Mouse (Mus musculus) kidney, postnatal 14 days (tissue): ENCODE measurements around the gene Vmn2r78.
"Not testable (repeated sequence)": the region's sequence is repeated elsewhere in the genome, so short reads cannot be mapped to it uniquely, and the experiment has no call there.

Experiments
- DNase-seq: peaks from one replicate; pipeline ENCODE4 v3.0.0; 2022; ENCODE audit warnings: mixed read lengths

Vmn2r78 gene

DNA sequence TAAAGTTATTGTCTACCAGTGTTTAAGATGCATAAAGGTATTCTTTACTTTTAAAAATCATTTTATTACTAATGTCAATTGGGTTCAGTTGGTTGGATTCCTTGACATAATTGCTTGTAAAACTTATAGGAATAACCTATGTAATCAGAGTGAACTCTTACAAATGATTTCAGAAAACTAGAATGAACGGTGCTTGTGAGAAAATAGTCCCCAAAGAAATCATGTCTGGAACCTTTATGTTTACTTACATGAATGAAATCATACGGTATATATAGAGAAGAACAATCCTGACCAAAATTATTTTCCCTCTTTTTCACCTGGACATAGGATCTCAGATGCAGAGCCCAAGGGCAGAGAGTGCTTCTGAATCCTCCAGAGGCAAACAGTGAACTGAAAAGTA is at the start of gene Vmn2r78:
Vmn2r78 (plus strand) TSS at position 301 of the 400 bp plus-strand sequence.
- not testable (repeated sequence) for DNase-seq

DNA sequence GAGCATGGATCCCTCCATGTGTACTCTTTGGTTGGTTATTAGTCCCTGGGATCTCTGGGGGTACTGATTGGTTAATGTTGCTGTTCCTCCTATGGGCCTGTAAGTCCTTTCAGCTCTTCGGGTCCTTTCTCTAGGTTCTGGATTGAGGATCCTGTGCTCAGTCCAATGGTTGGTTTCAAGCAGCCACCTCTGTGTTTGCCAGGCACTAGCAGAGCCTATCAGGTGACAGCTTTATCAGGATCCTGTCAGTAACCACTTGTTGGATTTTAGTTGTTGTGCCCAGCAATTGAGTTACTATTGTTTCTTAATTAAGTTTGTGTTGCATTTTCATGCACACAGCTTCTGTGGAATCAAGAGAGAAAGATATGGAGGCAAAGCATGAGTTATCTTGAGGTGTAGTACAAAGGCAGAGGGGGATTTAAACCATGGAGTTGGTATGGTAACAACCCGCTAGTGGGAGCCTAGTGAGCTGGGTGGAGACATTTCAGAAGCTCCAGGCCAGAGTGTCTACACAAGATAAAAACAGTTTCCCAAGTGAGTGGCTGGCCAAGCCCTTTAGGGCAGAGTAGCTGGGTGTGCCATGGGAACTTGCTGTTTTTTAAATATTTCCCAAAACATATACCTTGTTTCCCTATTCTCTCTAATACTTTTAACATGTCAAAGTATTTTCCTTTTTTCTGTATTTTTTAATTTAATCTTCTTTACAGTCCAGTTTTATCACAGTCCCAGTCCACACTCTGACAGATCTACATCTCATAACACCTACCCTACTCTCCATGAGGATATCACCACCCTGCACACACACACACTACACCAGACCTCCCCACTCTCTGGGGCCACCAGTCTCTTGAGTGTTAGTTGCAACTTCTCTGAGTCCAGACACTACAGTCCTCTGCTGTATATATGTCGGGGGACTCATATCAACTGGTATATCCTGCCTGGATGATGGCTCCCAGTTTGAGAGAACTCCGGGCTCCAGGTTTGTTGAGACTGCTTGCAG is 25.1 kb upstream of the Vmn2r78 start:
- no peak for DNase-seq

DNA sequence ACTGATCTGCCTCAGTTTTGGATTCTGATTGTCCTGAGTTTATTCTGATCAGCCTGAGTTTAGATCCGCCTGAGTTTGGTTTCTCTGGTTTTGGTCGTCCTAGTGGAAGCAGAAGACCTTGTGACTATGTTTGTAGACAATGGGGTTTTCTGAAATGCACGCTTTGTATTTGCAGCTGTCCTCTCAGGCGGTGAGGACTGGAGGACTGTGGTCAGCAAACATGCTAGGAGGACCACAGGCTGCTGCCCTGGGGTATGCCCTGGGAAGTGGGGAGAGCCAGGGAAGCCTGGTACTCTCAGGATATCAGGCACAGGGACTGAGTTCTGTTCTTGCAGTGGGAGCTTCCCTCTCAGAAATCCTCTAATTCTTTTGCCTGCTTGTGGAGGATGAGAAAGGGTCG is 22.4 kb downstream of the Vmn2r78 start:
- DNase-seq: no peak

DNA sequence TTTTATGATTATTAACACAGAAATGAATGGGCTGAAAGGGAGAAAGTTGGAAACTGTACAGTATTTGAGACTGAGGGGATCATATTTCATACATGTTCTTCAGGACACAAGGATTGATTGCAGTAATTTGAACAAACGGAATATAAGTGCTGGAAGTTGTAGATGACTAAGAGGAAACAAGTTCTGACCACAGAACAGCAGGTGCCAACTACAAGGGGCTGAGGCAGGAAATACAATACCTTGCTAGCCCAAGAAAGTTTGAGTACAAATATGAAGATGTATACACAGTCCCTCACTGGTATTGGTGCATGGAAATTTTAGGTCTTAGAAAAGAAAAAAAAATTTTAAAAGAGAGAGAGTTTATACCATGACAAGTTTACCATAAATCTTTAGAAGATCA is 79.8 kb downstream of the Vmn2r78 start:
- no peak for DNase-seq

DNA sequence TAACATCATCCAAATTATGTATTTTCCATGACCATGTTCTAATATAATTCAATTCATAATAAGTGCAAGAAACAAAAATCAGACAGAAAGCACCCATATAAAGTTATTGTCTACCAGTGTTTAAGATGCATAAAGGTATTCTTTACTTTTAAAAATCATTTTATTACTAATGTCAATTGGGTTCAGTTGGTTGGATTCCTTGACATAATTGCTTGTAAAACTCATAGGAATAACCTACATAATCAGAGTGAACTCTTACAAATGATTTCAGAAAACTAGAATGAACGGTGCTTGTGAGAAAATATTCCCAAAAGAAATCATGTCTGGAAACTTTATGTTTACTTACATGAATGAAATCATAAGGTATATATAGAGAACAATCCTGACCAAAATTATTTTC is 80.9 kb downstream of the Vmn2r78 start, which contains the start of gene Vmn2r79:
Vmn2r79 (plus strand) TSS at position 301 of the 400 bp plus-strand sequence.
- DNase-seq: not testable (repeated sequence)
